Mouse (Mus musculus): ENCODE measurements around the gene Pde10a. TPM values are rescaled to one million over a fixed set of nuclear protein-coding genes. Genes with fewer than 3 reads are reported as not detected.

Gene Pde10a
- total RNA-seq, 2 experiments from 2014 or later: 1.7 to 7.8 TPM

- ATAC-seq (replicated peaks; ENCODE audit: low FRiP score, low TSS enrichment, poor library complexity, severe bottlenecking): no peak
Measured at GRCm38 (mm10) chr17:8858636-8859421, 333.7 kb downstream of the Pde10a start.

GRCm38 (mm10) chr17:8859489-8859888, 334.3 kb downstream of the Pde10a start:
- no peak for ATAC-seq (replicated peaks; ENCODE audit: low FRiP score, low TSS enrichment, poor library complexity, severe bottlenecking)

GRCm38 (mm10) chr17:8864638-8865497, 339.7 kb downstream of the Pde10a start:
- no peak for ATAC-seq (replicated peaks; ENCODE audit: low FRiP score, low TSS enrichment, poor library complexity, severe bottlenecking)

DNA sequence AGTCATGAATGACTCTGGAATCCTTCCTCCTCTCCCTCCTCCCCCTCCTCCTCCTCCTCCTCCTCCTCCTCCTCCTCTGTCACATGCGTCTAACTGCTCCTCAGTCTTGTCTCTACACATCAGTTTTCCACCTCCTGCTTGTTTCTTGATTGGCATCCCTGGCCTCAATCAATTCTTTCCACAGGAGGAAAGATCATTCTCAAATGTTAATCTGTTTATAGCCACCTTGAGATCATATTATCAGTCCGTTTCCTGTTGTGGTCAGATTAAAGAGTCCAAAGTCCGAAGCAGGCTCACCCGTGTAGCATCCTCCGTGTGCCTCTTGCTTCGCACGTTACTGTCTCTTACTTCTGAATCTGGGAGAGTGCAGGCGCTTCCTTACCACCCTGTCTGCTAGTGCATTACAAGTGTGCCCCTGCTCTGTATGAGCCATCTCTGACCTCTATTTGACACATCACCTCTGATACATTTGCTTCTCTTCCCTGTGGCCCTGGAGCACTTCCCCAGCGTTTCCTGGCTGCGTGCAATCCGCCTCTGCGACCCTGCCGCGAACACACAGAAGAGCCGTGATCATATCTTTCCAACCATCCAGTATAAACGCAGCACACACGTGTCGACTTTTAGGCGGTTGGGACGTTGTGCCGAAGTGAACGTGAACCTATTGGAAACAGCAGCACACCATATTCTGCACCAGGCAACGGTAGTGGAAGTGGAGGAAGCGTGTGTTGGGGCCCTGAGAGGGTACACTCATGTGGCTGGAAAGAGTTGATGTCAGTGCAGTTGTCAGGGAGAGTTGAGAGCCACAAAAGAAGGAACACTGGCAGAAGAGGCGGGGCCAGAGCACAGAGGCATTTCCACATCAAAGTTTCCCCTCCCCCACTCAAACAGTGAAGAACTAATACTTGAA, 342.4 kb downstream of the Pde10a start:
- peak; percentile 46; the same call in 1 of the 2 replicates for ATAC-seq (replicated peaks; ENCODE audit: low FRiP score, low TSS enrichment, poor library complexity, severe bottlenecking)

GRCm38 (mm10) chr17:8869287-8869686, 344.1 kb downstream of the Pde10a start:
- no peak for ATAC-seq (replicated peaks; ENCODE audit: low FRiP score, low TSS enrichment, poor library complexity, severe bottlenecking)

- ATAC-seq (replicated peaks; ENCODE audit: low FRiP score, low TSS enrichment, poor library complexity, severe bottlenecking): no peak
Measured at GRCm38 (mm10) chr17:8870848-8871247, 345.7 kb downstream of the Pde10a start.

DNA sequence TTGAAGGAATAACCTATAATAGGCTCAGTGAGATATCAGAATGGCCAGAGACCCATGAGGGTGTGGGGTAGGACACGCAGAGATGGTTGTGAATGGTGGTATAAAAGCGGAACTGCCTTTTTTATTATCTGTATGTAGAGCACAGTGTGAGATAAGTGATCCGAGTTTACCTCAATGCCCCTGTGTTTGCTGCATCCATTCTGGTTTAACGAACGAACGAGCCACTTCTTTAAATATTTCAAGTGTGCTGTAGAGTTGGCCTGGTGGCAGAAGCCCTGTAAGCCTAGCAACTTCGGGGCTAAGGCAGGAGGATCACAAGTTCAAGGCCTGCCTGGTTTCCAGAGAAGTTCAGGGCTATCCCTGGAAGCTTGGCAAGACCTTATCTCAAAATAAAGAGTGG, 346.2 kb downstream of the Pde10a start:
- ATAC-seq (replicated peaks; ENCODE audit: low FRiP score, low TSS enrichment, poor library complexity, severe bottlenecking): no peak

GRCm38 (mm10) chr17:8871997-8872593, 346.9 kb downstream of the Pde10a start:
- peak; percentile 63 for ATAC-seq (replicated peaks; ENCODE audit: low FRiP score, low TSS enrichment, poor library complexity, severe bottlenecking)

- no peak for ATAC-seq (replicated peaks; ENCODE audit: low FRiP score, low TSS enrichment, poor library complexity, severe bottlenecking)
Measured at GRCm38 (mm10) chr17:8872611-8873010, 347.4 kb downstream of the Pde10a start.

GRCm38 (mm10) chr17:8878056-8878455, 352.9 kb downstream of the Pde10a start:
- no peak for ATAC-seq (replicated peaks; ENCODE audit: low FRiP score, low TSS enrichment, poor library complexity, severe bottlenecking)

DNA sequence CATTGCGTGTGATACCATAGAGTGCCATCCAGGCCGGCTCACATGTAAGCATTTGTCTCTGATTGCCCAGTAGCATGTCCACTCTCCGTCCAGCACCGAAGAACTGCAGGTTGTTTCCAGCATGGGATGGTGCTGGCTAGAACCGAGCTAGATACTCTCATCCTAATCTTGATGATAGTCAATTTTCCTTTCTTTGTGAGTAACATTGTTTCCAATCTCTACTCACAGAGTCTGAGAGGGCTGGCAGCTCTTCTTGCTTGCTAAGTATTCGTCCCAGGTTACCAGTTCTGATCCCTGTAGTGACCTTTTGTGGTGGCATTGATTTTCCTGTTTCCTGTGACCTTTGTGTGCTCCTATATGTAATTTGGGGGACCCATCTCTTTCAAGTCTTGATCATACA, 356.5 kb downstream of the Pde10a start:
- no peak for ATAC-seq (replicated peaks; ENCODE audit: low FRiP score, low TSS enrichment, poor library complexity, severe bottlenecking)

GRCm38 (mm10) chr17:8884691-8885090, 359.5 kb downstream of the Pde10a start:
- no peak for ATAC-seq (replicated peaks; ENCODE audit: low FRiP score, low TSS enrichment, poor library complexity, severe bottlenecking)

DNA sequence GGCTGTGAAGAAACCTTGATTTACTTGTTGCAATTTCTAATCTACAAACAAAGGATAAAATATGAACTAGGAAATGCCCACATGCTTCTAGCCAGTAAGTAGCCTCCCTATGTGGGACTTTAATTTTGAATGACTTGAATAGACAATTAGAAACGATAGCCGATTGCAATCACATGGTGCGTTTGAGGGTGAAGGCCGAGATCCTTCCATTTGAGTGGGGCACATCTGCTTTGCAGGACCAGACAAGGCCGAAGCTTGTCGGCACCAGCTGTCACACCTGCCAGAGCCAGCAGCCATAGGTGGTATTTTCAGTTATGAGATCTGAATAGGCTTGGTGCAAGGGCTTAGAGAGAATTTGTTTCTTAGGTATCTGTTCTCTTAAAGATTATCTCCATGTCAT, 360.7 kb downstream of the Pde10a start:
- no peak for ATAC-seq (replicated peaks; ENCODE audit: low FRiP score, low TSS enrichment, poor library complexity, severe bottlenecking)

- no peak for ATAC-seq (replicated peaks; ENCODE audit: low FRiP score, low TSS enrichment, poor library complexity, severe bottlenecking)
Measured at GRCm38 (mm10) chr17:8888105-8888504, 362.9 kb downstream of the Pde10a start.

DNA sequence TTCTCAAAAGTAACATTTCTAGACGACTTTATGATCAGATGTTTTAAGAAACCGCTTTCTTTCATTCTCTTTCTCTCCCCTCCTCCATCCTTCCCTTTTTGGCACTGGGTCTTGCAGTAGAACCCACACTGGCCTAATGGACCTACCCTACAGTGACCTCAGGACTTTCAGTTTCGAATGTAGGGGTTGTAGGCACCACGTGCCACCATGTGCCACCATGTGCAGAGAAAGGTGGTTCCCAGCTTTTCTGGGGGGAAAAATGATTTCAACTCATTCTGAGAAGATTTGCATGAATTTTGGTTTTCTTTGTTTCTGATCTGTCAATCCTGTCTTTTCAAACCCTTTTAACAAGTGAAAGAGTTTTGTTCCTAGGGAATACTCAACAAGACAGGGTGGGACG, 363.5 kb downstream of the Pde10a start:
- ATAC-seq (replicated peaks; ENCODE audit: low FRiP score, low TSS enrichment, poor library complexity, severe bottlenecking): no peak

GRCm38 (mm10) chr17:8892193-8892985, 367.2 kb downstream of the Pde10a start:
- peak; percentile 52; the same call in 1 of the 2 replicates for ATAC-seq (replicated peaks; ENCODE audit: low FRiP score, low TSS enrichment, poor library complexity, severe bottlenecking)

GRCm38 (mm10) chr17:8895991-8896390, 370.8 kb downstream of the Pde10a start:
- ATAC-seq (replicated peaks; ENCODE audit: low FRiP score, low TSS enrichment, poor library complexity, severe bottlenecking): no peak

DNA sequence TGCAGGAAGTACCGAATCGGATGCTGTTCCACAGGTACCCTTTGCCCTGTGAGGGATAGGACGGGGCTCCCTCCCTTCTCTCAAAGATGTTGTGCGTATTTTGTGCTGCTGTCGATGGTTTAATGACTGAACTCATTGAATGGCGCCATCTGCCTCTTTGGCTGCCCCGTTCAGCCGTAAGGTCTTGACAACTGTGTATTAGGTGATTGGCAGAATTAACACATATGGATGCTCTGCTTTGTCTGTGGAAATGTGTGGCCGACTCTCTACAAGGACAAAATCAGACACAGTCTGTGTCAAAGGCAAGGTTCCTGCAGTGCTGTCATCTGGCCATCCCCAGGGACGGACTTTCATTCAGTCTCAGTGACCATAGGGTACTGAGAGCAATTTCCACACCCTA, 372.6 kb downstream of the Pde10a start:
- no peak for ATAC-seq (replicated peaks; ENCODE audit: low FRiP score, low TSS enrichment, poor library complexity, severe bottlenecking)
